Mouse (Mus musculus) forebrain, embryonic 16.5 days (tissue): Measurements from ENCODE around the gene Plod2. TPM values are rescaled to one million over a fixed set of nuclear protein-coding genes. Genes with fewer than 3 reads are reported as not detected.

Experiments used
- ATAC-seq: fragments of 200-750 bp; cut with Nextera tagmentation; 2 replicates; pipeline ENCODE4 v1.8.0; 2017; ENCODE audit warnings: mild to moderate bottlenecking, moderate library complexity
- H3K27ac ChIP-seq: fragments of 300-500 bp; sonication (generic); 2 replicates; pipeline ENCODE4 v1.5.1; 2014; ENCODE audit warnings: low read length, control low read depth
- H3K27me3 ChIP-seq: fragments of 300-500 bp; sonication (generic); replicated peaks from 2 replicates; pipeline ENCODE4 v1.6.1; 2014; ENCODE audit warnings: low read length; ENCODE audit not compliant: control insufficient read depth, insufficient read depth
- H3K36me3 ChIP-seq: fragments of 300-500 bp; sonication (generic); 2 replicates; pipeline ENCODE4 v1.6.1; 2014; ENCODE audit not compliant: control insufficient read depth, insufficient read depth
- H3K4me1 ChIP-seq: fragments of 300-500 bp; sonication (generic); replicated peaks from 2 replicates; pipeline ENCODE4 v1.6.1; 2014; ENCODE audit warnings: low read length; ENCODE audit not compliant: control insufficient read depth, insufficient read depth
- H3K4me2 ChIP-seq: fragments of 300-500 bp; sonication (generic); 2 replicates; pipeline ENCODE4 v1.6.1; 2014; ENCODE audit warnings: mild to moderate bottlenecking, low read length, control low read depth
- H3K4me3 ChIP-seq: fragments of 300-500 bp; sonication (generic); replicated peaks from 2 replicates; pipeline ENCODE4 v1.5.1; 2014; ENCODE audit warnings: mild to moderate bottlenecking, low read length, control low read depth
- H3K9ac ChIP-seq: fragments of 300-500 bp; sonication (generic); replicated peaks from 2 replicates; pipeline ENCODE4 v1.6.1; 2014; ENCODE audit warnings: low read depth, low read length, control low read depth
- H3K9me3 ChIP-seq: fragments of 300-500 bp; sonication (generic); 2 replicates; pipeline ENCODE4 v1.6.1; 2016; ENCODE audit warnings: low read length; ENCODE audit not compliant: control insufficient read depth
- WGBS: fragments of 180-500 bp; shearing (Covaris S2); extraction: QIAGEN DNeasy Blood & Tissue Kit; methylation state at CpG from one replicate; pipeline ENCODE4 v1.1.7; 2014; 5-methylcytosine and 5-hydroxymethylcytosine counted together
- polyA plus RNA-seq: library from polyadenylated mRNA; unstranded; fragments of >200 nt; fragmentation: Nextera tagmentation; extraction: Ambion mirVana; gene quantifications from 2 replicates; pipeline ENCODE4 v1.2.1, GENCODE M21; 2015

Gene Plod2
- polyA plus RNA-seq, 1 experiment from 2014 or later: 9.2 TPM

DNA sequence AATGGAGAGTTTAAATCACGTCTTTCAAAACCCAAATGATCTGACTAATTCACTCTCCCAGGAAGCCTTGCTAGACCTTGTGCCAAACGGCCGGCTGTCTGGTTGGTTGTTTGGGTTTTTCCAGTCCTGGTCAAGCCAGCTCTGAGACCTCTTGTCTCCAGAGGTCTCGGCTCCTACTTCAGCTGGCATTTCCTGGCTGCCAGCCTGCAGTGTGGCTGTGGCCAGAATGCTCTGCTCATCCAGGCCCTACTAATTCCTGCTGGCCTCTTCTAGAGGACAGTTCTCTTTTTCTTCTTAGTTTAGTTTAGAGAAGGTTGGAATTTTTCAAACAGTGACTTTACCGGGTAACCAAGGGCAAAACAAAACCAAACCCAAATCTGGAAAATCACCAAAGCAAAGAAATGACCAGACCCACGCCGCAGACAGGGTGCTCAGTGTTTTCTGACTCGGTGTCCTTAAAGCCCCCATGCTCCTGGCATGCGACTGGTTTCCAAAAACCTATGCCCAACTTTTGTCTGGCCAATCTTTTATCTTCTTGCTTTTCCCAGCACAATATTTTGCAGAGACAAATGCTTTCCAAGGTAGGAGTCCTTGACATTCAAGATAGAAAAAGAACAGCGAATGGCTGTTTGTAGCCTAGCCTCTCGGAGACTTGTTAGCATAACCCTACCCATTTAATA, 7.9 kb downstream of the Plod2 start:
- H3K36me3 ChIP-seq: no peaks in the 10 kb centered on the region
- H3K4me3 ChIP-seq: no peak overlapping the region
- ATAC-seq: no peak
- H3K4me2 ChIP-seq: no peak overlapping the region
- H3K27me3 ChIP-seq: no peaks in the 10 kb centered on the region
- H3K9me3 ChIP-seq: no peaks in the 10 kb centered on the region
- no peak overlapping the region for H3K27ac ChIP-seq
- peaks cover 3% of the 10 kb centered on the region; the same call in 1 of the 2 replicates for H3K4me1 ChIP-seq
- no peak overlapping the region for H3K9ac ChIP-seq
- WGBS: 79% methylated on average over 11 of the region's 11 CpGs

DNA sequence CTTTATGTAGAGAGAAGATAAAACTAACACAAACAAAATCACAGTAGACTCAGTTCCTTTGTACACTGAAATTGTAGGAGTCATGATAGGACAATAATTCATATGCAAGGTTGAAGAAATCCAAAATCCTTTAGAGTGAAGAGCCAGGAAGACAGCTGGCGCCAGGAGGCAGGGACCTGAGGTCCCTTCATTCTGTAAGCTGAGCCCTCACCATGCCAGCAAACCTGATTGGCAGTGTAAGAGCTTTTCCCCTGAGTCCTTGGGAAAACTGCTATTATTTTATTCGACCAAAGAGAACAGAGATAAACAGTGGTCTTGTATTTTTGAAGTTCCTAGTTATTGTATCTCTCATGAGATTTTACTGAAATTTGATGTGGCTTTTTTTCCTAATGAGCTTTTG, 9.0 kb downstream of the Plod2 start:
- H3K4me3 ChIP-seq: no peak overlapping the region
- no peak for ATAC-seq
- no peak overlapping the region for H3K9ac ChIP-seq
- H3K27ac ChIP-seq: no peak overlapping the region
- no peaks in the 10 kb centered on the region for H3K27me3 ChIP-seq
- H3K9me3 ChIP-seq: no peaks in the 10 kb centered on the region
- 63% methylated on average over 2 of the region's 2 CpGs for WGBS
- H3K4me2 ChIP-seq: no peak overlapping the region
- no peaks in the 10 kb centered on the region for H3K36me3 ChIP-seq
- H3K4me1 ChIP-seq: peaks cover 3% of the 10 kb centered on the region; the same call in 1 of the 2 replicates

DNA sequence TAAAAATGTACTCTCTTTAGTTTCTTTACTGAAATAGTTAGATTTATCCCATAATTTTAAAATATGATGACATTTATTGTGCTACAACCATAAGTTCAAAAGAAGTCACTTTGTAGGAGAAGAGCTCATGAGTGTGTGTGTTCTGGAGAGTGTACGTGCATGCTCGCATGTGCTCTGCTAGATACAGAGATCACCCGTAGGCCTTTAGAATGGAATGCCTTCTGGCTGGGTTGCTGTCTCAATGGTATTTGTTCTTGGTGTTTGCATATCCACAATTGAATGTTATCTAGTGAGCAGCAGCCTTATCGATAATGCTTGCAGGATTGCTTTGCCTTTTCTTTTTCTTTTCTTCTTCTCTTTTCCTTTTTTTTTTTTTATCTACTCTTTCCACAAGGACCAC, 9.6 kb downstream of the Plod2 start:
- no peaks in the 10 kb centered on the region for H3K9me3 ChIP-seq
- H3K9ac ChIP-seq: no peak overlapping the region
- no peaks in the 10 kb centered on the region for H3K27me3 ChIP-seq
- H3K36me3 ChIP-seq: no peaks in the 10 kb centered on the region
- no peak for ATAC-seq
- no peak overlapping the region for H3K4me2 ChIP-seq
- H3K4me3 ChIP-seq: no peak overlapping the region
- no peaks in the 10 kb centered on the region for H3K4me1 ChIP-seq
- WGBS: 90% methylated on average over 4 of the region's 4 CpGs
- no peak overlapping the region for H3K27ac ChIP-seq

DNA sequence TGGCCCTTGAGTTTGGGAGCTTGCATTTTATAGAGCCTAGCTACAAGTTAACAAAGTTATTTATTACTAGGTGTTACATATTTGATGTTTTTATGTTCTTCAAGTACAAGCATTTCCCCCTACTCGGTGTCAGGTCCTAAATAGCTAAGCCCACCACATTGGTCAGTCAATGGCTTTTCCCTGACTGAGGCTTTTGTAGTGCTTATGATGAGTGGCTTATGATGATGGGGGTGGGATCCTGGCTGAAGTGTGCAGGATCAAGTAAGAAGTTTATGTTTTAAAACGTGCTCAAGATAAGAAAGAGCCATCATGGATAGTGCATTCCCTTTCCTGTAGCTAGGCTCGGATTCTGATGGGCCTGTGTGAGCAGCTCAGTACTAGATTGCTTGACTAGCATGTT, 10.7 kb downstream of the Plod2 start:
- Histone ChIP-seq H3K9ac (no peak overlapping the region), H3K27me3 (no peaks in the 10 kb centered on the region), H3K9me3 (no peaks in the 10 kb centered on the region), H3K4me3 (no peak overlapping the region), H3K27ac (no peak overlapping the region), H3K4me2 (no peak overlapping the region), H3K4me1 (no peaks in the 10 kb centered on the region), H3K36me3 (no peaks in the 10 kb centered on the region)
- WGBS: 89% methylated on average over 3 of the region's 3 CpGs
- ATAC-seq: no peak

DNA sequence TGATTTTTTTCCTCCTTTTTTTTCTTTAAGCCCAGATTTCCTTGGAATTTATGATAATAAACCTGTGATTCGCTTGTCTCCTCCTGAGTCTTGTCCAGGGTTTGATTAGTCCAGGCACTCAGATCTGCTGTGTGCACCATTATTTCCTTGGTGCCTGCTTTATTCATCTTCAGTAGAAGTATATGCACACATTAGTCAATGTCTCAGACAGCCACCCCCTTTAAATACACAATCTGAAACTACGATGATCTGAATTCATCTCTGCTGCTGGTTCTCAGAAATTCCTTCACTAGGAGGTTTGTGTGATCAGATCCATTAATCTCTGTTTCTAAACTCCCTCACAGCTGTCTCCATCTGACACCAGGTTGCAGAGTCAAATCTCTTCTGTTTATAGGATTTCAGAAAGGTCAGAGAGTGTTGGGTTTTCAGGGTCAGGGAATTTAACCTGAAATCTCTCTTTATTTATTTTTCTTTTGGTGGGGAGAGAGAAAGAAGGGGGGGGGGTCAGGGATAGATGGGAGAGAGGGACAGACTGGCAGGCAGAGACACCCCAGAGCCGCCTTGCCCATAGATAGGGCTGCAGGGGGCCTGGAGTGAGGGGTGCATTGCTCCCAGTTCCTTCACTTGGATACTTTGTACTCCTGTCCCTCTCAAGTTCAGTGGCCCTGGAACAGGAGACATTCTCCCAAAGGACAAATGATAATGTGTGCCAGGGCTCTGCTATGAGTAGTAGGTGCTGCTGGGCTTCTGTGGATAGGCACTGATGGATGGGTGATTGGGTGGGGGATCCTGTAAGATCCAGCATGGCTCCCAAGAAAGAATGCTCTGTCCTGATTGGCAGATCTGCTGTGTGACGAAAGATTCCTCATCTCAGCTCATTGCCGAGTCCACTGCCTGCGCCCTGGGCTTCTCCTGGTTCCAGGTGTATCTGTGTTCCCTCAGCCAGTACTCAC, 13.3 kb downstream of the Plod2 start:
- ATAC-seq: no peak
- Histone ChIP-seq H3K4me2 (no peak overlapping the region), H3K4me1 (no peaks in the 10 kb centered on the region), H3K27ac (no peak overlapping the region), H3K27me3 (no peaks in the 10 kb centered on the region), H3K4me3 (no peak overlapping the region), H3K9me3 (no peaks in the 10 kb centered on the region), H3K9ac (no peak overlapping the region), H3K36me3 (no peaks in the 10 kb centered on the region)
- 89% methylated on average over 6 of the region's 6 CpGs for WGBS

DNA sequence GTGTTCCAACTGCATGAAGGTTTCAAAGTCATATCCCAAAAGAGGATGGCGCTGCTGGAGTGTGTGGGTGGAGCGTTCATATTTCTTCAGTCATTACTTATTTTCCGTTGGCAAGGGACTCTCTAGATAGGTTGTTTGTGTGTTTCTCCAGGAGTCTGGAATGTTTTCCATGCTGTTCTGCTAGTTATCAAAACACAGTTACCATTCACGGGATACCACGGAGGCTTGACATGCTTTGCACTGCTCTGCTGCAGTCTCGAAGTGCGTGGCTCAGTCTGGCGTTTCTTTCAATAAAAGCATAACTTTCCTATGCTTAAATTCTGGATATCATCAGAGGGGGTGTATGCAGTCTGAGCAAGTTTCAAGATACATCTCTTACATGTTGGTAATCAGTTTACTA, 17.7 kb downstream of the Plod2 start:
- H3K27me3 ChIP-seq: no peaks in the 10 kb centered on the region
- H3K9me3 ChIP-seq: no peaks in the 10 kb centered on the region
- ATAC-seq: no peak
- no peak overlapping the region for H3K4me2 ChIP-seq
- no peaks in the 10 kb centered on the region for H3K4me1 ChIP-seq
- no peak overlapping the region for H3K9ac ChIP-seq
- H3K4me3 ChIP-seq: no peak overlapping the region
- no peak overlapping the region for H3K27ac ChIP-seq
- H3K36me3 ChIP-seq: no peaks in the 10 kb centered on the region
- WGBS: 93% methylated on average over 8 of the region's 8 CpGs

DNA sequence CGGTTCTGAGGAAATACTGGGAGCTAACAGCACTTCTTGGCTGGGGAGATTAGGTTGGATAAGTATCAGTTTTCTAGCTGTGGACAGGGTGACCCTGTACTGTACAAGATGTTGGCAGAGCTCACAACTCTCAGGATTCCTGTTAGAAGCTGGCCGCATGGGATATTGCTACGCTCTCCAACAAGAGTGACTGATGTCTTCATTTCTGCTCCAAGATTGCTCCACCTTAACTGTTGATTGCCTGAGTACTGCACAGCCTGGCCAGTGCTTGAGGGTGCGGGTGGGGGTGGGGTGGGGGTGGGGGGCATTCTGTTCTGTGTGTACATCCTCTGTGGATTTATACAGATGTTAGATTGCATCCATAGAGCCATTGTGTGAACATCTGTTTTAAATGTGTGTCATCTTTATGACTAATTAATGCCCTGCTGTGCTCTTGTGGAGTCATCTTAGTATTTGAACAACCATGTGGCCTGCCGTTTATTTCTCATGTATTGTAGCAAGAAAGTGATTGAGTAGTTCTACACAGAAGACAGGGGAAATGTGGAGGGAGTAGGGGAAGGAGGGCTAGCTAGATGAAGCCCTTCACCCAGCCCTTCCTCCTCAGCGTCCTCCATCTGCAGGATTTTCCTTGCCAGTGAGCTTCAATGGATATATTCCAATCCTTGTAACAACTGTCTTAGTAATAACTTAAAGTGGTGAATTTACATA, 19.0 kb downstream of the Plod2 start:
- no peak overlapping the region for H3K27ac ChIP-seq
- no peak overlapping the region for H3K4me2 ChIP-seq
- no peak; the same call in 1 of the 2 replicates for ATAC-seq
- H3K9ac ChIP-seq: no peak overlapping the region
- 58% methylated on average over 6 of the region's 6 CpGs for WGBS
- no peaks in the 10 kb centered on the region for H3K36me3 ChIP-seq
- H3K9me3 ChIP-seq: no peaks in the 10 kb centered on the region
- H3K4me1 ChIP-seq: no peaks in the 10 kb centered on the region
- no peak overlapping the region for H3K4me3 ChIP-seq
- no peaks in the 10 kb centered on the region for H3K27me3 ChIP-seq

DNA sequence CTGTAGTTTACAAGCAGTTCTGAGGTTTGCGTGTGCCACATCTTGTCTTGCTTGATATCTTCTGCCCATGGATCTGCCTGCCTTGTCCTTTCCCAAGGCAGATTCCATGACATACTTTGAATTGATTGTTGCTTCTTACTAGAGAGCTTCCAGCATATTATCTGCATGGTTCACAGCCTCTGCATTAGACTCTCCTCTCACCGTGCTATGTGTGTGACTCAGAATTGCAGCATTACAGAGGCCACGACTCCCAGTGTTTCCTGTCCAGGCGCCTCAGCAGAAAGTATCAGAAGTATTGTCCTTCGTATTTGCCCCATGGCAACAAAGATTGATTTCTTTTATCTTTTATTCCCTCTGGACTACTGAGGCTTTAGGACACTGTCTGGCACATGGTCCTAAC, 20.4 kb downstream of the Plod2 start:
- ATAC-seq: no peak
- 89% methylated on average over 5 of the region's 5 CpGs for WGBS
- Histone ChIP-seq H3K4me2 (no peak overlapping the region), H3K4me3 (no peak overlapping the region), H3K9ac (no peak overlapping the region), H3K9me3 (no peaks in the 10 kb centered on the region), H3K4me1 (no peaks in the 10 kb centered on the region), H3K27me3 (no peaks in the 10 kb centered on the region), H3K36me3 (no peaks in the 10 kb centered on the region), H3K27ac (no peak overlapping the region)

DNA sequence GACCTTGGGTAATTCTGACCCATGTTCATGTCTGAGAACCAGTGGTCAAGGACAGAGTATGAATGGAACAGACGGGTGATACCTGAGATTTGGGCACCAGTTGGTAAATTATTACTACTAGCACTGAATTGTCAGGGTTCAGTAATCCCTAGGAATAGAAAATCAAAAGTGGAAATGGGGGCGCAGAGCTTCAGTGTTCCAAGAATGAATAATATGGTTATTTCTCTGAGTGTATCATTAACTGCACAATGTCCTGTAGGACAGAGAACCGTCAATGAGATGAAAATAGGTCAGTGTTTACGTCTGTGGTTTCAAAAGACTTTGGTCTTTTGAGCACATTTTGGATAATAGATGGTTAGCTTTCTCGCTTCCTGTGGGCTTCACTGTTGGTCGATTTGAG, 21.3 kb downstream of the Plod2 start:
- Histone ChIP-seq H3K9me3 (no peaks in the 10 kb centered on the region), H3K4me3 (no peak overlapping the region), H3K27ac (no peak overlapping the region), H3K36me3 (no peaks in the 10 kb centered on the region), H3K4me1 (no peaks in the 10 kb centered on the region), H3K9ac (no peak overlapping the region), H3K27me3 (no peaks in the 10 kb centered on the region), H3K4me2 (no peak overlapping the region)
- 87% methylated on average over 6 of the region's 6 CpGs for WGBS
- no peak for ATAC-seq
